Mouse (Mus musculus) ES-Bruce4 (cell line): ENCODE measurements around the gene Elavl4.

ENCODE experiments used
- CTCF ChIP-seq: IDR thresholded peaks from one replicate; pipeline ENCODE4 v1.8.1; 2011; ENCODE audit warnings: low read depth, low read length
- EP300 ChIP-seq: IDR thresholded peaks from 2 replicates; pipeline ENCODE4 v1.6.1; 2011; ENCODE audit warnings: low read depth, low read length; ENCODE audit not compliant: insufficient read depth
- POLR2A ChIP-seq: IDR thresholded peaks from one replicate; pipeline ENCODE4 v1.8.1; 2011; ENCODE audit warnings: low read length; ENCODE audit not compliant: insufficient read depth

DNA sequence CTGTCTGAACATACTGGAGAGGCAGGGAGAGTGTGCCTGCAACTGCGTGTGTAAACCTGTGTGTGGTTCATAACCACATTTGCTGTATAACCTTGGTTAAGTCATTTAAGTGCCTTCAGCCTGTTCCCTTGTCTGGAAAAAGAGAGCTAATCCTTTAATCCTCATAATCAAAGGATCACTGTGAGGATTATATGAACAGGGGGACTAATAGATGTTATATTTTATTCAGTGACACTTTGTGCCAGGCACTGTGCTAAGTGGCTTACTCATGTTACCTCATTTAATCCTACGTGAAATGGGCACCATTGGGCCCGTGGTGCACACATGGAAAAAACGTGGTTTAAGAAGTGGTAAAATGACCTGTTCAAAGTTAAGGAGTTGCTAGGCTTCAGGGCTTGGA is 119.9 kb downstream of the Elavl4 start:
- TF ChIP-seq CTCF (no peak), EP300 (no peak), POLR2A (no peak)
